Mouse (Mus musculus): ENCODE measurements around the gene Gpha2.

GRCm38 (mm10) chr19:6270661-6271060 lies 44.5 kb downstream of the Gpha2 start:
- no peak for TF ChIP-seq POLR2A (IDR thresholded peaks at IDR 0.05; ENCODE audit: low read depth, low read length)
- TF ChIP-seq CTCF (conservative IDR thresholded peaks at IDR 0.05; ENCODE audit: insufficient read depth, insufficient read length, low read depth, low read length), result no peak
